Mouse (Mus musculus) CH12.LX (cell line): ENCODE data around the gene Hist1h3a. TPM values are rescaled to one million over a fixed set of nuclear protein-coding genes. Genes with fewer than 3 reads are reported as not detected.

Experiments
- DNase-seq: peaks from one replicate; pipeline ENCODE4 v3.0.0-alpha.2; 2013; ENCODE audit errors: extremely low read depth
- H3K27ac ChIP-seq: 2 replicates; pipeline ENCODE4 v1.5.1; 2012; ENCODE audit warnings: low read depth, mild to moderate bottlenecking, control low read depth, moderate library complexity; ENCODE audit not compliant: insufficient read depth
- H3K27me3 ChIP-seq: replicated peaks from 2 replicates; pipeline ENCODE3; 2012; ENCODE audit warnings: inconsistent platforms
- H3K36me3 ChIP-seq, 2 experiments: replicated peaks in 1 of 2; 2 replicates each; pipeline versions ENCODE3 to v1.6.1; 2012; ENCODE audit warnings: inconsistent platforms in 1 of 2, low read length in 1 of 2, mild to moderate bottlenecking in 1 of 2, mixed read lengths in 1 of 2, moderate library complexity in 1 of 2; ENCODE audit not compliant: control insufficient read depth in 1 of 2, insufficient read depth in 1 of 2
- H3K4me1 ChIP-seq, 2 experiments: 2 replicates each; pipeline ENCODE4 v1.6.1; 2012; ENCODE audit warnings: inconsistent platforms in 1 of 2, moderate library complexity in 1 of 2; ENCODE audit not compliant: insufficient read depth in 2 of 2, control insufficient read depth in 1 of 2
- H3K4me2 ChIP-seq: 2 replicates; pipeline ENCODE4 v1.6.1; 2012; ENCODE audit warnings: low read depth, mild to moderate bottlenecking, control low read depth; ENCODE audit not compliant: poor library complexity, insufficient read depth, severe bottlenecking
- H3K4me3 ChIP-seq, 3 experiments: fragments of 150-350 bp in 1 of 3; sonication (generic) in 1 of 3; replicated peaks in 1 of 3; 2 replicates each; pipeline versions ENCODE3 to v1.5.1; 2011 to 2012; ENCODE audit warnings: low read depth in 2 of 3, low read length in 2 of 3, mild to moderate bottlenecking in 2 of 3, moderate library complexity in 2 of 3, control low read depth in 1 of 3, improper control_type of control experiment in 1 of 3, inconsistent platforms in 1 of 3, mixed read lengths in 1 of 3; ENCODE audit not compliant: poor library complexity in 1 of 3
- H3K79me2 ChIP-seq: replicated peaks from 2 replicates; pipeline ENCODE4 v1.6.1; 2012; ENCODE audit warnings: mild to moderate bottlenecking, moderate library complexity; ENCODE audit not compliant: control insufficient read depth, poor library complexity, insufficient read depth, severe bottlenecking; ENCODE audit errors: extremely low read depth
- H3K9ac ChIP-seq: 2 replicates; pipeline ENCODE4 v1.6.1; 2012; ENCODE audit warnings: low read depth, mild to moderate bottlenecking, control low read depth, moderate library complexity; ENCODE audit not compliant: insufficient read depth
- H3K9me3 ChIP-seq: replicated peaks from 2 replicates; pipeline ENCODE3; 2012; ENCODE audit warnings: low read length, inconsistent platforms, mixed read lengths
- CHD1 ChIP-seq: IDR thresholded peaks from 2 replicates; pipeline ENCODE4 v1.6.1; 2012; ENCODE audit warnings: low read depth, low read length, improper control_type of control experiment, inconsistent platforms
- CTCF ChIP-seq, 2 experiments: IDR thresholded peaks in 1 of 2; conservative IDR thresholded peaks in 1 of 2; 2 replicates each; pipeline ENCODE4 v1.5.1; 2011 to 2012; ENCODE audit warnings: low read depth in 2 of 2, low read length in 2 of 2, improper control_type of control experiment in 1 of 2, inconsistent platforms in 1 of 2, mild to moderate bottlenecking in 1 of 2, moderate library complexity in 1 of 2
- E2F4 ChIP-seq: IDR thresholded peaks from 2 replicates; pipeline ENCODE4 v1.6.1; 2011; ENCODE audit warnings: low read depth, low read length, improper control_type of control experiment; ENCODE audit not compliant: insufficient replicate concordance
- ELF1 ChIP-seq: IDR thresholded peaks from 2 replicates; pipeline ENCODE4 v1.6.1; 2014; ENCODE audit warnings: low read depth, mild to moderate bottlenecking, inconsistent platforms, low read length, improper control_type of control experiment
- EP300 ChIP-seq: IDR thresholded peaks from 2 replicates; pipeline ENCODE4 v1.6.1; 2011; ENCODE audit warnings: low read length, improper control_type of control experiment
- HCFC1 ChIP-seq: IDR thresholded peaks from 2 replicates; pipeline ENCODE4 v1.6.1; 2012; ENCODE audit warnings: low read depth, mild to moderate bottlenecking, inconsistent platforms, low read length, improper control_type of control experiment
- IRF4 ChIP-seq: IDR thresholded peaks from 2 replicates; pipeline ENCODE4 v1.6.1; 2014; ENCODE audit warnings: low read depth, mild to moderate bottlenecking, inconsistent platforms, low read length, improper control_type of control experiment
- JUN ChIP-seq: IDR thresholded peaks from 2 replicates; pipeline ENCODE4 v1.6.1; 2011; ENCODE audit warnings: low read depth, mild to moderate bottlenecking, low read length, improper control_type of control experiment, moderate library complexity; ENCODE audit not compliant: insufficient read depth
- MAZ ChIP-seq: IDR thresholded peaks from 2 replicates; pipeline ENCODE4 v1.6.1; 2012; ENCODE audit warnings: low read depth, mild to moderate bottlenecking, inconsistent platforms, low read length, improper control_type of control experiment, moderate library complexity
- MEF2A ChIP-seq: IDR thresholded peaks from 2 replicates; pipeline ENCODE4 v1.6.1; 2014; ENCODE audit warnings: low read depth, mild to moderate bottlenecking, inconsistent platforms, low read length, improper control_type of control experiment, borderline replicate concordance
- MXI1 ChIP-seq: IDR thresholded peaks from 2 replicates; pipeline ENCODE4 v1.6.1; 2011; ENCODE audit warnings: mild to moderate bottlenecking, low read depth, low read length, improper control_type of control experiment
- MYC ChIP-seq: IDR thresholded peaks from 2 replicates; pipeline ENCODE4 v1.6.1; 2011; ENCODE audit warnings: low read depth, mild to moderate bottlenecking, improper control_type of control experiment, low read length
- NRF1 ChIP-seq: IDR thresholded peaks from 2 replicates; pipeline ENCODE4 v1.6.1; 2014; ENCODE audit warnings: low read depth, mild to moderate bottlenecking, inconsistent platforms, low read length, improper control_type of control experiment, moderate library complexity
- PAX5 ChIP-seq: IDR thresholded peaks from 2 replicates; pipeline ENCODE4 v1.6.1; 2012; ENCODE audit warnings: low read length, inconsistent platforms, mixed read lengths
- POLR2A ChIP-seq: IDR thresholded peaks from 2 replicates; pipeline ENCODE4 v1.6.1; 2011; ENCODE audit warnings: low read depth, mild to moderate bottlenecking, improper control_type of control experiment, low read length
- RAD21 ChIP-seq: IDR thresholded peaks from 2 replicates; pipeline ENCODE4 v1.6.1; 2011; ENCODE audit warnings: low read depth, mild to moderate bottlenecking, low read length, improper control_type of control experiment, moderate library complexity
- TCF12 ChIP-seq: IDR thresholded peaks from 2 replicates; pipeline ENCODE4 v1.6.1; 2014; ENCODE audit warnings: low read depth, mild to moderate bottlenecking, inconsistent platforms, low read length, improper control_type of control experiment
- USF1 ChIP-seq: IDR thresholded peaks from 2 replicates; pipeline ENCODE4 v1.6.1; 2014; ENCODE audit warnings: low read depth, mild to moderate bottlenecking, inconsistent platforms, low read length, improper control_type of control experiment
- ZC3H11A ChIP-seq: IDR thresholded peaks from 2 replicates; pipeline ENCODE4 v1.6.1; 2012; ENCODE audit warnings: low read depth, mild to moderate bottlenecking, inconsistent platforms, low read length, improper control_type of control experiment
- ZKSCAN1 ChIP-seq: IDR thresholded peaks from 2 replicates; pipeline ENCODE4 v1.6.1; 2012; ENCODE audit warnings: low read depth, inconsistent platforms, low read length, improper control_type of control experiment, borderline replicate concordance
- ZNF384 ChIP-seq: IDR thresholded peaks from 2 replicates; pipeline ENCODE4 v1.6.1; 2012; ENCODE audit warnings: low read depth, low read length, improper control_type of control experiment, inconsistent platforms
- dilution Hi-C: fragments of 300-500 bp; cut with MboI; formaldehyde crosslinking; loops from 2 replicates; pipeline ENCODE4 v1.14.3; 2020; ENCODE audit warnings: low sequenced_read_pairs; ENCODE audit not compliant: extremely low pct_unique_long_range_greater_than_20kb, extremely low pct_ligation_motif_present
- in situ Hi-C: fragments of 300-500 bp; cut with MboI; formaldehyde crosslinking; loops from 3 replicates; pipeline ENCODE4 v1.14.3; 2019; ENCODE audit warnings: low sequenced_read_pairs, low pct_ligation_motif_present, low pct_unique_long_range_greater_than_20kb, mixed read lengths
- polyA plus RNA-seq: library from polyadenylated mRNA; unstranded; fragments of >175 nt; gene quantifications from 2 replicates; pipeline ENCODE4 v1.2.1, GENCODE M21; 2012; ENCODE audit warnings: low read depth; ENCODE audit not compliant: insufficient read length
- total RNA-seq, 2 experiments: library from RNA; depleted of rRNA; stranded (reverse); fragments of 300-350 nt in 1 of 2; fragments of >200 nt in 1 of 2; gene quantifications; 2 replicates each; pipeline ENCODE4 v1.2.3; 2012 to 2014

Hist1h3a gene
- total and polyA plus RNA-seq, 3 experiments, result 3.2 to 1,392 (median 78.5) TPM

DNA sequence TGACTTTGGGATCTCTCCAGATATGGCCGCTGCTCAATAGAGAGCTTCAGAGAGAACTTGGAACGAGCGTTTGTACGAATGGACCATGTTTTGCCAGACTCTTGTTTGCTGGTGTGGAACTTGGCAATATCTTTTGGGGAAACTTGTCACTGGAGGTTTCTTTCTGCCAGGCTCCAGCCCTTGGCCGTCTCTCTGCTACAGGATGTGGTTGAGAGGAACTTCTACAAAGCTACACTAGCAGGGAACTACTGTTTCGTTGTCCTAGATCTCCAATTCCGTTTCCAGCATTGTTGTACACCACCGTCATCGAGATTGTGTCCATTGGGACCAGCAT lies 33.0 kb downstream of the Hist1h3a start:
- H3K9me3 ChIP-seq, result no peaks in the 10 kb centered on the region
- no peak overlapping the region for H3K4me3 ChIP-seq
- no peak overlapping the region for H3K9ac ChIP-seq
- no peak for TF ChIP-seq USF1
- TF ChIP-seq POLR2A, result no peak
- TF ChIP-seq EP300, result no peak
- TF ChIP-seq MEF2A, result no peak
- TF ChIP-seq NRF1, result no peak
- TF ChIP-seq, all 38 proteins: peak for 0
- dilution Hi-C loops (no loop called here), in situ Hi-C loops (loop anchor here (10.0 kb wide), 1 partner anchor 94 kb away; no protein-coding TSS in a partner anchor)
- Histone ChIP-seq H3K4me2 (no peak overlapping the region), H3K27ac (no peak overlapping the region), H3K4me1 (no peaks in the 10 kb centered on the region), H3K36me3 (no peaks in the 10 kb centered on the region), H3K79me2 (no peaks in the 10 kb centered on the region), H3K27me3 (no peaks in the 10 kb centered on the region)
- DNase-seq, result no peak

DNA sequence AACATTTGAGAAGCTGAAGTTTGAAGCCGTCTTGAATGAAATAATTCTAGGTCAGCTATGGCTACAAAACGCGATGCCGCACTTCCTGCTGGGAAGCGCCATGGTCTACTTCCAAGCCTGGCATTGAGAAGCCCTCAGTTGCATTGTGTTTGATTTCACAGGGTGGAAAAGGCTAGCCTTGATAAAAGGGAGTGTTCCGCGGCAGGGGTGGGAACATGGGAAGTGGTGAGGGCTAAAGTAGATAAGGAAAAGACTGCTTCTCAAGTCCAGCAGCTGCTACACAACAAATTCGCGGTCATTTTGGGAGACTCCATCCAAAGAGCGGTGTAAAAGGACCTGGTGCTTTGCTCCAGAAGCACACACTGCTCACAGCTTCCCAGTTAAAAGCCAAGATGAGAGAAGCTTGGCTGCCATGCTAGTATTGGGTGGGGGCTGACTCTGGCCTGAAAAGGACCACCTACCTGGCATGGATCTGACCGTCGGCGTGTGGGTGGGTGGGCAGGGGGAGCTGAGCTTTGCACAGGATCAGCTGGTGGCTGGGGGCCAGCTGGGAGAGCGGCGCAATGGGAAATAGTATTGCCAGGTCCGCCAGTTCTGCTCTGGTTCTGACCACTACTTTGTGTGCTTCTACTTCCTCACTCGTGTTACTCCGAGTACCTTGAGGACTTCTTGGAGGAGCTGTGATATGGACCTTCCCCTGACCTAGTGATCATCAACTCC lies 33.6 kb downstream of the Hist1h3a start:
- no peak overlapping the region for H3K9ac ChIP-seq
- no peaks in the 10 kb centered on the region for H3K79me2 ChIP-seq
- TF ChIP-seq ZC3H11A (no peak), E2F4 (no peak), CTCF (conservative IDR thresholded peaks at IDR 0.05 in 1 of 2, IDR thresholded peaks at IDR 0.05 in 1 of 2; ENCODE audit: low read depth in 2 of 2, low read length in 2 of 2) (no peak), MXI1 (no peak), RAD21 (no peak), PAX5 (no peak), POLR2A (no peak), ELF1 (no peak), HCFC1 (no peak), NRF1 (no peak), ZKSCAN1 (no peak), MAZ (no peak), ZNF384 (no peak), MYC (no peak), CHD1 (no peak), TCF12 (no peak), IRF4 (no peak), USF1 (no peak), JUN (no peak)
- TF ChIP-seq, all 38 proteins: peak for 0
- in situ Hi-C loops (loop anchor here (10.0 kb wide), 1 partner anchor 94 kb away; no protein-coding TSS in a partner anchor), dilution Hi-C loops (no loop called here)
- Histone ChIP-seq H3K9me3 (no peaks in the 10 kb centered on the region), H3K4me3 (no peak overlapping the region), H3K36me3 (no peaks in the 10 kb centered on the region), H3K4me2 (no peak overlapping the region), H3K4me1 (no peaks in the 10 kb centered on the region), H3K27ac (no peak overlapping the region), H3K27me3 (no peaks in the 10 kb centered on the region)
- DNase-seq, result no peak
